Mouse (Mus musculus): ENCODE results near the gene Gm44965. TPM values are rescaled to one million over a fixed set of nuclear protein-coding genes. Genes with fewer than 3 reads are reported as not detected.
"Not testable (repeated sequence)": the region's sequence is repeated elsewhere in the genome, so short reads cannot be mapped to it uniquely, and the experiment has no call there.

Gene Gm44965
- total RNA-seq, 2 experiments from 2014 or later, result 3.7 TPM; not detected in 1

DNA sequence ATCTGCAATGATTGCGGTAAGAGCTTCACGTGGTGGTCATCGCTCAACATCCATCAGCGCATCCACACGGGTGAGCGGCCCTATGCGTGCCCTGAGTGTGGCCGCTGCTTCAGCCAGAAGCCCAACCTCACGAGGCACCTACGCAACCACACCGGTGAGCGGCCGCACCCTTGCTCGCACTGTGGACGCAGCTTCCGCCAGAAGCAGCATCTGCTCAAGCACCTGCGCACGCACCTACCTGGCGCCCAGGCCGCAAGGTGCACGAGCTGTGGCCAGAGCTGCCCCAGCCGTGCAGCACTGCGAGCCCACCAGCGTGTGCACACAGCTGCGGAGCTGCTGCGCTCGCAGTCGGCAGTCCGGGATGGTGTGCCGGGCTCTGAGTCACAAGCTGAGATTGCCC lies 26.3 kb downstream of the Gm44965 start:
- no peak for DNase-seq
- intact Hi-C loops (cut with DNase I), result no loop called here

DNA sequence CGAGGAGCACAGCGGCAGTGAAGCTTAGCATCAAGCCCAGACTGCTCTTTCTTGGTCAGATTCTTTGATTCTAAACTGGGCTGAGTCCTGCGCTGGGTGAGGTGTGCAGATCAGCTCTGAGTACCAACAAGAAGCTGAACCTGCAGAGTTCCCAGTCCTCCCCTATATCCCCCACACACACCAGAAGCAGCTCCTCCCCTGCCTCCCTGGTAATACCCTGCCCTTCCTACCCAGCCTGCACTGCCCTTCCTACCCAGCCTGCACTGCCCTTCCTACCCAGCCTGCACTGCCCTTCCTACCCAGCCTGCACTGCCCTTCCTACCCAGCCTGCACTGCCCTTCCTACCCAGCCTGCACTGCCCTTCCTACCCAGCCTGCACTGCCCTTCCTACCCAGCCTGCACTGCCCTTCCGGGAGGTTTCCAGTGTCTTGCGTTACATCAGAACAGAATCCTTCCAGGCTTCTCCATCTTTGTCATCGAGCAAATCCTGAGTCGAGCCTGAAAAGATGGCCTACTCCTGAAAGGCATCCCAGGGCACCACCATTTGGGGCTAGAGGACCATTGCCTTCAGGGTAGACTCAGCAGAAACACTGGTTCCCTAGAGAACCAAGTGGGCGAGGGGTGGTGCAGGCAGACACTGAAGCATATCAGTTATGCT lies 28.6 kb downstream of the Gm44965 start:
- intact Hi-C loops (cut with DNase I); DNase-seq: not testable (repeated sequence)

DNA sequence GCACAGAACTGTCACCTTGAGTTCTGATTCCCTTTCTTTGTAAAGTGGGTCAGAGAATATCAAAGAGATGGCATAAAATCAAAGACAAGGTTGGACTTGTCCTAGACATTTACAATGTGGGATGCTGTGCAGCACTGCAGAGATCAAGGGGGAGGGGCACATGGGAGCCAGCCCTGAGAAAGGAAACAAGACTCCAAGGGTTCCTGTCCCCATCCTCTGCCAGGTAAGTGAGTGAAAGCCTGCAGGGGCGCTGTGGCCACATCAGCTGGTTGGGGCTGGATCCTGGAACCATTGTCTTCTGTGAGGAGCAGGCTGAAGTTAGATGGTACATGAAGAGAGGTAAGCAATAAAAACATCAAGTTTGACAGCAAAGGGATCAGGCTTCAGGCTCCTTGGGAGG lies 29.7 kb downstream of the Gm44965 start:
- intact Hi-C loops (cut with DNase I), result no loop called here
- no peak for DNase-seq

DNA sequence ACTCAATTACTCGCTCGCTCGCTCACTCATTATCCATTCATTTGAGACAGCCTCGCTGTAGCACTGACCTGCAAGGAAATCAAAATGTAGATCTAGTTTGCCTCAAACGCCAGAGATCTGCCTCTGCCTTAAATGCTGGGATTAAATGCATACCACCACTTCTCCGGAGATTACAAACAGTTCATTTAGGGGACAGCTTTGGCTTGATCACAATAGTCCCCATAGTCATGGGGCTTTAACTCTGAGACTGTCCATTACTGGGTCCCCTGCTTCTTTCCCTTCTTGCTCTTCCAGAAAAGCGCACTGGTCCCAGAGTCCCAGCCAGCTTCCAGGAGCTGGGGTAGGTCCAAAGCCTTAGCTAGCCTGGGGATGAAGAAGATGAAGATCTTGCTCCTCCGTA lies 32.7 kb downstream of the Gm44965 start, which contains the start of gene AI854703:
Gene AI854703 (plus strand): TSS at position 301 of the 400 bp plus-strand sequence.
- intact Hi-C loops (cut with DNase I), result no loop called here

DNA sequence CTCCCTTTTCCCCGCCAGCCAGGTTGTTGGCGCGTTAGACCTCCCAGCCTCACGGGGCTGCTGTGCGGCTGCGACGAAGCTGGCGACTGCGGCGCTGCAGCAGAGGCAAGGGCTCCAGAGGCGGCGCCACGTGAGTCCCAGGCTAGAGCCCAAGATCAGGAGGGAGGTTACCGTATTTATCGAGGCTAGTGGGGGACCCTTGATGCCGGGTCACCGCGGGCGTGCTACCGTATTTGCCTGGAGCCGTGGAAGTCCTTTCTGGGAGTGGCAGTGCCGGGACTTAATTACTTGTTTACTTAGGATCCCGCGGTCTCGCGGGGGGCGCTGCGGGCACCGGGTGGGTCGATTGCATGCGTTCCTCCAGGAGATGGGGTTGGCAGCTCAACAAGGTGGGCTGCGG lies 33.2 kb downstream of the Gm44965 start:
- intact Hi-C loops (cut with DNase I), result no loop called here
- peak; percentile 45 to 52 for DNase-seq

More for the DNA sequence above, 32.7 kb downstream of the Gm44965 start, which contains the start of gene AI854703:
- DNase-seq, result no peak

DNA sequence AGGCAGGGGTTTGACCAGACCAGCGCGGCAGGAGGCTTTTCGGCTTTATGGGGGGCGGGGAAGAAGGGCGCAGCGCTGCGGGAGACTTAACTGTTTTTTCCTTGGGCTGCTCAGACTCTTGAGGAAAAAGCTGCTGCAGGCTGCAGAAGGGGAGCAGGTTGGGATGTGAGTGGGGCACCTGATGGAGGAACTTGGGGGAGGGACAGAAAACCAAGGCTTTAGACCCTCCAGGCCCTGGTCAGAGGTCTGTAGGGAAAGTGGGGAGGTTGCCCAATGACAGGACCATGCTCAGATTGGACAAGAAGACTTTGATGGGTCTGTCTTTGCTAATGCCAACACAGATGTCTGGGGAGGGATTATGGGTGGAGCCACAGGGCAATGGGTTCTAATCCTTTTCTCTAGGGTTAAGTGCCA lies 33.8 kb downstream of the Gm44965 start:
- no peak for DNase-seq
- intact Hi-C loops (cut with DNase I), result no loop called here

DNA sequence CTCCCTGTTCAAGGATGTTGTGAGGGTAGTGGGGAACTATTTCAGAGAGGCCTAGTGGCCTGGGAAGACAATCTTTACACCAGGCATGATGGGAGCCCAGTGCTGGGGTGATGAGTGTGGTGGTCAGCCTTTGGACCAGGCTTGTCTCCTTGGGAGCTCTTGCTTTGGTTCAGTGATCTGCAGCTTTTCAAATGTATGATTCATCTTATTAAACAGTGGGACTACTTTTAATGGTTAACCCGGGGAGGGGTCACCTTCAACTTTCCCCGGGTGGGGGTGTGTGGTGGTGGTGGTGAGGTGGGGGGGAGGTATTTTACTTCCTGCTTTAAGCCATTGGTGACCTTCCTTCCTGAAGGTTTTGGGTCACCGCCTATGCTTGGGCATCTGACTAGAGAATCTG lies 34.6 kb downstream of the Gm44965 start:
- intact Hi-C loops (cut with DNase I), result no loop called here
- DNase-seq, result no peak

DNA sequence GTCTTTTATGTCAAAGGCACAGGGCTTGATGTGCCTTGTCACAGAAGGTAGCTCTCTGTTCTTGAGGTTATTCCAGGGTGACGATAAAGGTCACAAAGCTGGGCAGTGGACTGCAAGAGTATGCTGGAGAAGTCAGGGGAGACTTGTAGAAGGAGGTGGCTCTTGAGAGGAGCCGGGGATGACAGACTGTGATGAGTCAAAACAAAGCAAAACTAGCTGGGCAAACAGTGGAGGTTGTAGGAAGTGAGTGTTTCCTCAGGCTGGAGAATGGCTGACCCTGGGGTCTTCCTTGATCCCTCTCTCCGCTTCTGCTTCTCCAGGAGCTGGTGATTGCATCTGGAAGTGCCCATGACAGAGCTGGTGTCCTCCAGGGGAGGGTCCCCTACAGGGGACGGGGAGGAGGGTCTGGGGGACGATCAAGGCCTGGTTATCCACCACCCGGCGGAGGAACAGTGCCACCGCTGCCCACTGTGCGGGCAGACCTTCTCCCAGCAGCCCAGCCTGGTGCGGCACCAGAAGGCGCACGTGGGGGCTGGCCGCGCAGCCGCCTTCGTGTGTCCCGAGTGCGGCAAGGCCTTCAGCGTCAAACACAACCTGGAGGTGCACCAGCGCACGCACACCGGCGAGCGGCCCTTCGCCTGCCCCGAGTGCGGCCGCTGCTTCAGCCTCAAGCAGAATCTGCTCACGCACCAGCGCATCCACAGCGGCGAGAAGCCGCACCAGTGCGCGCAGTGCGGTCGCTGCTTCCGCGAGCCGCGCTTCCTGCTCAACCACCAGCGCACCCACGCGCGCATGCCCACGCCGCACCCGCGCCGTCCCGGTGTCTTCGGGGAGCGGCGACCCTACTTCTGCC lies 35.3 kb downstream of the Gm44965 start:
- DNase-seq, result no peak
- intact Hi-C loops (cut with DNase I), result no loop called here

DNA sequence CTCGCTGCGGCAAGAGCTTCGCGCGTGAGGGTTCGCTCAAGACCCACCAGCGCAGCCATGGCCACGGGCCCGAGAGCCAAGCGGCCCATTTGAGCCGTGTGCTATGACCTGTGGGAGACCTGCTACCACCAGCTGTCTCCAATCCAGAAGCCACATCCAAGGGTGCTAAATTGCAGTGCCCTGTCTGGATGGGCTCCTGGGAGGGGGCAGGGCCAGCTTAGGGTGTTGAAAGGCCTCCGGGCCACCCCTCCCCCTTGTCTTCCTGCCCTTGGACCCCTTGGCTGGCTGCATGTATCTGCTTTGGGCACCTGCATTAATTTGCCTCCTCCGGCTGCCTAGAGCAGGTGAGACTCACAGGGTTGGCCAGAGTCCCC lies 35.9 kb downstream of the Gm44965 start:
- no peak for DNase-seq
- intact Hi-C loops (cut with DNase I), result no loop called here

DNA sequence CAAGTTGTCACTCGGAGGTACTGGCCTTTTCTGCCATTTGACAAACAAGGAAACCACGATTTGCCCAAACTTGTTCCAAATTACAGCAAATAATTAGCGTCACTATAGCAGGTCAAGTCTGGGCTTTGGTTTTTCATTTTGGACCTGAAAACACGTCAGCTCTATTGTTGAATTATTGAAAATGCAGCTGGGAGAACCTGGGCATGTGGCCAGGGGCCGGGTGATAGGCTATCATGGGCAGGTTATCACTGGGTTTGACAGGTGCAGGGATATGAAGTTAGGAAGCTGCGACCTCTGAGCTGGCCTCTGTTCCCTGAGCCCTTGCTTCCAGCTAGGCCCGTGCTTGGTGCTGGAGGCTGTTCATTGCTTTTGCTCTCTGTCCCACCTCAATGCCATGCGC lies 37.1 kb downstream of the Gm44965 start:
- intact Hi-C loops (cut with DNase I), result no loop called here
- no peak for DNase-seq

DNA sequence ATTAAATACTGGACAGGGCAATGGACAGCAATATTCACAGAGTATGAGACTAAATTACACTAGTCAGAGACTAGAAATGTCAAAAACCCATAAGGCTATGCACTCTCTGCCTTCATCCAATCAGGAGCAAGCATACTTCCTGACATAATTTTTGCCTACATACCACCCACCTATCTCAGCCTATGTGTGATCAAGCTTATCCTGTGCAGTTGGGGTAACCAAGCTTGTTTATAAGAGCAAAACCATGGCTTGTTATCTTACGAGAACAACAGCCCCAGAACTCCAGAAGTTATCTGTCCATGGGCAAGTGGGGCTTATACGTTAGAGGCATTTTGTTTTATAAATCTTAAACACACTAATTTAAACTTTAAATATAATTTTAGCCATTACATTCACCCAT lies 41.4 kb downstream of the Gm44965 start:
- no peak for DNase-seq
- intact Hi-C loops (cut with DNase I), result no loop called here

DNA sequence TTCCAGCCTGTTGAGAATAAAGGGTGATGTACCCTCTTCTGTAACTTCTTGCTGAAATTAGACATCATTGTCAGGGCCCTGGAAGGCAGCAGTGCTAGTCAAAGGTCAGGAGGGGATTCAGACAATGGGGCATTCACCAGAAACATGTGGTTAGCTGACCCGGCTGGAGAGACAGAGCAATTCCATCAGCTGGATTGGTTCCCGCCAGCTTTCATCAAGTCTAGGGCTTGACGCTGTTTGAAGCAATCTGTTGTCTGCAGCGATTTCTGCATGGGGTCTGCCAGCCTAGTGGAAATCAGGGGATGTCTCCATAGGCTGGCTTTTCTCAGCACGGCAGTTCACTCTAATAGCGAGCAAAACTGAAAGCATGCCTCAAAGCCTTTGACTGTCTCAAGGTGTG lies 42.8 kb downstream of the Gm44965 start:
- peak in 1 of 2 experiments; percentile 38 for DNase-seq
- intact Hi-C loops (cut with DNase I), result no loop called here

DNA sequence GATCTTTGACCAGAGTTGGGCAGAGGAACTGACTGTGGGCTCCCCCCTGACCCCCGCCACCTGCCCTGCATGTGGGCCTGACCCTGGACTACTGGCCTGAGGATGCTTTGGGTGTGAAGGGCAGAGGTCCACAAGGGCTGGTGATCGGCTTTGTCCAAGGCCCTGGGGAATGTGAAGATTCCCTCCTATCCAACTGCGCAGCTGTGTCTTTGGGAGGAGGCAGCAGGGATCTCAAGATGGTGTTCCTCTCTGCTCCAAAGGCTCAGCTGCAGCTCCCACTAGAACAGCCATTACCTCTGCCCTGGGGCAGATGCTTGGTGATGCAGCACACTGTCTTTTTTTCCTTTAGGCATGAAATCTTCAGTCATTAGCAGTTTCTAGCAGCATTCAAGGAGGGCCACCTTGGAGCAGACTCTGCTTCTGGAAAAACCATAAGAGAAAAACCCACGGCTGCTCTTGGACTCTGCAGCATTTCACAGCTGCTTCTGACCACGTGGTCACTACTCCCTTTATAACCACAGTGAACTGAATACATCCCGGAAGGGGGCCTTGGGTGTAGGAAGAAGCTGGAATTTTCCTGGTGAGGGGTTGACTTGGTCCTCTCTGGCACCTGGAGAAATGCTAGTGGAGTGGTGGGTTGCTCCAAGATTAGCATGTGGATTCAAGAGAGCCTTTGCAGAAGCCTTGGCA lies 44.2 kb downstream of the Gm44965 start:
- intact Hi-C loops (cut with DNase I), result no loop called here
- no peak for DNase-seq

DNA sequence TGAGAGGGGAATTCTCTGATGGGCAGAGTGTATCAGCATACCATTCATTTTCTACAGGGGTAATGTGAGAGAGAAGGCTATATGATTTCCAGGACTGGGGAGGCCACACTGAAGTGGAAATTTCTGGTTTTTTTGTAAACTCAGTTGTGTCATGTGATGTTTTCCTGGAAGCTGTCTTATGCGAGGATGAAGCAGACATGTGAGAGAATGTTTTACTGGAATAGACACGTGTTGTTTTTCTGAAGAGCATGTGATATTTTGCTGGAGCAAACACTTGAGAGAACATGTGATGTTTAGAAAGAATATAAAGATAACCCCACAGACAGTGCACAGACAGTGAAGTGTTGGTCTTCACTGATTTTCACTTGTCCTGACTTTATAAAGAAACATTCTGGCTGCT lies 44.8 kb downstream of the Gm44965 start:
- intact Hi-C loops (cut with DNase I), result no loop called here
- no peak for DNase-seq

DNA sequence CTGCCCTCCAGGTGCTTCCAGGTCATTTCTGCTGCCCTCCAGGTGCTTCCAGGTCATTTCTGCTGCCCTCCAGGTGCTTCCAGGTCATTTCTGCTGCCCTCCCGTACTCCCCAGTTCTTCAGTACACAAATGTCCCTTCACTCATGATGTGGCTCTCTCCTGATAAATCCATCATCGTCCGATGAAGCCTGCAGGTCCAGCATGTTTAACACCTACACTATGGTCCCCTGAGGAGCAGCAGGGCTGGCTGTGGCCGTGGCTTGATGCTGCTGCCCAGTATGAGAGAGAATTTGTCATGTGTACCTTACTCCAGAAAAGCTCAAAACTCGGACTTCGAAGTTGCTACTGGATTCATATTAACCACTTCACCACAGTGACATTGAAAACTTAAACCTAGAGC lies 47.6 kb downstream of the Gm44965 start:
- DNase-seq, result no peak
- intact Hi-C loops (cut with DNase I), result loop anchor here (10.0 kb wide), 1 partner anchor 313 kb away; no protein-coding TSS in a partner anchor

DNA sequence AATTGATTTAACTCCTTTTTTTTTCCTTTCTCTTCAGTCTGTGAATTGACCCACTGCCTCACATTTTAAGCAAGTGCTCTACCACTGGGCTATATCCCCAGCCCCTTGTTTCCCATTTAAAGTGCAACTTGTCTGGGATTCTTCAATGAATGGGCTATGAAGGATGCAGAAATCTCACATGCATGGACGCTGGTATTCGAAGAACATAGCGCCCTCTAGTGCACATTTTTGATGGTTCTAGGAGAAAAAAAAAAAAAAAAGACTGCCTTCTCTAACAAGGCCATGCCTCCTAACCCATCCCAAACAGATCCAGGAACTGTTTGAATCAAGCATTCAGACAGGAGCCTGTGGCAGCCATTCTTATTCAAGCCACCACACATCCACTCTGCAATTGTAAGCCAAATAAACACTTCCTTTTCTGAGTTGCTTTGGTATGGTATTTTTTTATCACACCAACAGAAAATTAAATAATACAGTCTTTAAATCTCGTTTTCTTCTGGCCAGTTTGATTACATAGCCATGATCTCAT lies 49.1 kb downstream of the Gm44965 start:
- peak in 1 of 2 experiments; percentile 19 for DNase-seq
- intact Hi-C loops (cut with DNase I), result loop anchor here (1.0 to 10.0 kb wide), 4 partner anchors 60 to 466 kb away; no protein-coding TSS in a partner anchor

DNA sequence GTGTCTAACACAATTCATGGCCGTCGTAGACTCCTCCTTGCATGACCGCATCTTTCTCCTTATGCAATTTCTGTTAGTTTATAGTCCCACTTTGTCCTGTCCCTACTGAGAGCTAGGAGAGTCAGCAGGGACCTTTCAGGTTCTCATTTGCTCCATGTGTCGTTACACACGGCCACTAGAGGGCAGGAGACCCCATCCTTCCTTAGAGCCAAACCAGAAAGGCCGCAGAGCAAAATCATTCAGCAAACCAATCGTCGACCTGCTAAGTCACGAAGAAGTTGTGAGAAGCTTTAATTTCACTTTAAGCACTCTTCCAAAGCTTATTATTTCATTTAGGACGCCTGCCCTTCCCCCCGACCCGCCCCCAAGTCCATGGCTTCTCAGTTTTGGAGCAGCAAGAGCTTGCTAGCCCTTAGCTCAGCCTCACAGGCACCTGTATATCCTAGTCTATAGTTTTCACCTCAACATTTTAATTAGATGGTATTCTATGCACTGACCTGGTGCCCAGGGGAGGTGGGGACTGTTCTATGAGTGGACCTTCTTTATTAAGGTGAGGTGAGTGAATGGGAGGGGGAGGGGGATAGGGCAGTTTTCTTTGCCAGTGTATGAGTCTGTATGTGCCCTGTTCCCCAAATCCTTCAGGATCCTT lies 52.0 kb downstream of the Gm44965 start:
- intact Hi-C loops (cut with DNase I), result loop anchor here (1.0 to 10.0 kb wide), 5 partner anchors 101 to 309 kb away; partner anchors contain the start of gene Gimap5
- peak; percentile 75 to 80 for DNase-seq

DNA sequence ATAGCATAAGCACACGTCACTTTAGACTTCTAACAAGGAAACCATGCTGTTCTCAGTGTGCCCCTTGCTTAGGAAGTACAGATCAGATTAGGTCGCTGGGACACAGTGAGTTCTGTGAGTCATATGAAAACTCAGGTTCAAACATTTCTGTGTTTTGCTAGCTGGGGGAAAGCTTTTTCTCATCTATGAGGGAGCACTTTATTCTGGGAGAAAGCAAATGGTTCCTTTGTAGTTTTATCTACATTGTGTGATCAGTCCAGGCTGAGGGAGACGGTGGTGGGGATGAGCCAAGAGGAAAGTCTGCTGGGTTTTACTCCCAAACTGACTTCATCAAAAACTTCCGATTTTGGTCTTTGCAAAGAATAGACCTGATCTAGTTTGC lies 52.6 kb downstream of the Gm44965 start:
- intact Hi-C loops (cut with DNase I), result loop anchor here (2.0 to 10.0 kb wide), 3 partner anchors 101 to 309 kb away; partner anchors contain the start of gene Gimap5
- DNase-seq, result no peak

DNA sequence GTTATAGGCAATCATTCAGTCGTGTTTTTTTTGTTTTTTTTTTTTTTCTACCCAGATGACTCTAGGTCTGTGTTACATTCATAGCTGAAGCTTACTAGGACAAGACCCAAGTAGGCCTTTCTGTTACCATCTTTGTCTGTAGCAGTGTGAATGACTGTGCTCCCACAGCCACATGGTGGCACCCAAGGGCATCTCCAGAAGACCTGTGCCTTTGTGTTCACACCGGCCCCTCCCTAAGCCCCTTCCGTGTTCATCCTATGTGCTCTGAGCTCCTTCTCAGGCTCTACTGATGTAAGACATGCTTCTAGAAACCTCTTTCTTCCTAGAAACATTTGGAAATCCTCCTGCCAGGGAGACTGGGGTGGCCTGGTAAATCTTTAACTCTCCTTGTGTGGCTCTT lies 53.3 kb downstream of the Gm44965 start, which contains the start of gene Gimap8:
Gene Gimap8 (plus strand): TSS at position 240 of the 400 bp plus-strand sequence.
- intact Hi-C loops (cut with DNase I), result loop anchor here (1.0 to 10.0 kb wide), 4 partner anchors 60 to 308 kb away; partner anchors contain the start of gene Gimap5
- peak in 1 of 2 experiments; percentile 64 for DNase-seq

DNA sequence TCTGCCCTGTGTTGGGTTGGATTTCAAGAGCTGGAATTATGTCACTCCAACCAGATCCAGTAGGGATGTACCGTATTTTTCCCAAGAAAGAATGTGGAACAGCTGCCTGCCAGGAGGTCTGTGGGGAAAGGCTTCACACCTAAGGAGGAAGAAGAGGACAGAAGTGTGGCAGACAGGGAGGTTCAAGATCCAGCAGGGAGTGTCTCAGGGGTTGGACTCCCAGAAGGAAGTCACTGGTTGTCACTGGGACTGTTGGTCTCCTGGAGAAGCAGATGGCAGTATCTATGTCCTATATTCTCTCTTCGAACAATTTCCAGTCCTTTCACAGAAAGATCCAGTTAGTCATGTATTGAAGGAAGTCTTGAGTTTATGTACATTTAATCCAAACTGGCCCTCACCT lies 53.9 kb downstream of the Gm44965 start:
- no peak for DNase-seq
- intact Hi-C loops (cut with DNase I), result loop anchor here (1.0 to 10.0 kb wide), 5 partner anchors 27 to 307 kb away; partner anchors contain the start of gene Gimap5
